Mouse (Mus musculus) cerebellum, adult 8-10 months (tissue): ENCODE measurements around the gene Slc29a4.
A peak's percentile ranks its signal among the peaks of the same experiment; 100 is the strongest.

Experiments used
- DNase-seq: peaks from one replicate; pipeline ENCODE4 v3.0.0; 2022

Slc29a4 gene

GRCm38 (mm10) chr5:142697742-142698141, 5.4 kb downstream of the Slc29a4 start:
- DNase-seq = no peak

- DNase-seq = peak; percentile 69
These were observed 8.7 kb downstream of the Slc29a4 start for GRCm38 (mm10) chr5:142700842-142701589.

GRCm38 (mm10) chr5:142701651-142702510, 9.6 kb downstream of the Slc29a4 start:
- DNase-seq = peak; percentile 67

GRCm38 (mm10) chr5:142702511-142703138, 10.3 kb downstream of the Slc29a4 start:
- DNase-seq = peak; percentile 60

- peak; percentile 82 for DNase-seq
These were observed 11.3 kb downstream of the Slc29a4 start for GRCm38 (mm10) chr5:142703569-142703968.

GRCm38 (mm10) chr5:142707709-142708108, 15.4 kb downstream of the Slc29a4 start:
- no peak for DNase-seq

GRCm38 (mm10) chr5:142709436-142709835, 17.1 kb downstream of the Slc29a4 start:
- no peak for DNase-seq

- no peak for DNase-seq
These were observed 20.1 kb downstream of the Slc29a4 start for GRCm38 (mm10) chr5:142712373-142712772.

GRCm38 (mm10) chr5:142713966-142714365, 21.7 kb downstream of the Slc29a4 start:
- DNase-seq = peak; percentile 69

GRCm38 (mm10) chr5:142715059-142715458, 22.7 kb downstream of the Slc29a4 start:
- DNase-seq = no peak

GRCm38 (mm10) chr5:142716056-142716455, 23.7 kb downstream of the Slc29a4 start:
- peak; percentile 56 for DNase-seq

- DNase-seq = peak; percentile 90
These were observed 25.7 kb downstream of the Slc29a4 start for GRCm38 (mm10) chr5:142718037-142718436.

- no peak for DNase-seq
These were observed 26.2 kb downstream of the Slc29a4 start for GRCm38 (mm10) chr5:142718486-142718885.

GRCm38 (mm10) chr5:142719897-142720296, 27.6 kb downstream of the Slc29a4 start:
- DNase-seq = no peak

- DNase-seq = peak; percentile 65
These were observed 31.3 kb downstream of the Slc29a4 start for GRCm38 (mm10) chr5:142723520-142724133.

- DNase-seq = no peak
These were observed 32.0 kb downstream of the Slc29a4 start for GRCm38 (mm10) chr5:142724265-142724664.

- no peak for DNase-seq
These were observed 34.4 kb downstream of the Slc29a4 start for GRCm38 (mm10) chr5:142726748-142727147.

GRCm38 (mm10) chr5:142728301-142728700, 36.0 kb downstream of the Slc29a4 start:
- no peak for DNase-seq

GRCm38 (mm10) chr5:142730295-142730694, 38.0 kb downstream of the Slc29a4 start:
- no peak for DNase-seq

- DNase-seq = no peak
These were observed 39.6 kb downstream of the Slc29a4 start for GRCm38 (mm10) chr5:142731916-142732315.

- DNase-seq = no peak
These were observed 47.6 kb downstream of the Slc29a4 start for GRCm38 (mm10) chr5:142739941-142740340.

GRCm38 (mm10) chr5:142747026-142747629, 54.8 kb downstream of the Slc29a4 start:
- no peak for DNase-seq

- DNase-seq = no peak
These were observed 57.9 kb downstream of the Slc29a4 start for GRCm38 (mm10) chr5:142750173-142750572.
